Mouse (Mus musculus): Measurements from ENCODE around the gene Desi1.

- TF ChIP-seq CTCF (IDR thresholded peaks at IDR 0.05; ENCODE audit: low read depth, low read length): no peak
- no peak for TF ChIP-seq POLR2A (IDR thresholded peaks at IDR 0.05; ENCODE audit: borderline replicate concordance, low read depth, low read length)
Measured at GRCm38 (mm10) chr15:81967821-81968220, 65.8 kb downstream of the Desi1 start.

All from bone marrow macrophage, adult 2 months (primary cell).